Mouse (Mus musculus) stomach, embryonic 16.5 days (tissue): ENCODE results near the gene Cd7. TPM values are rescaled to one million over a fixed set of nuclear protein-coding genes. Genes with fewer than 3 reads are reported as not detected.
A peak's percentile ranks its signal among the peaks of the same experiment; 100 is the strongest.

ENCODE experiments used
- ATAC-seq: fragments of 200-750 bp; cut with Nextera tagmentation; 2 replicates; pipeline ENCODE4 v1.8.0; 2017; ENCODE audit warnings: moderate number of reproducible peaks, moderate TSS enrichment; ENCODE audit not compliant: insufficient read depth, low FRiP score
- H3K27ac ChIP-seq: fragments of 300-500 bp; sonication (generic); 2 replicates; pipeline ENCODE4 v1.5.1; 2014; ENCODE audit warnings: low read length
- H3K27me3 ChIP-seq: fragments of 300-500 bp; sonication (generic); 2 replicates; pipeline ENCODE4 v1.6.1; 2014; ENCODE audit warnings: low read length, control low read depth, mixed read lengths; ENCODE audit not compliant: control insufficient read depth, insufficient read depth
- H3K36me3 ChIP-seq: fragments of 300-500 bp; sonication (generic); 2 replicates; pipeline ENCODE4 v1.6.1; 2014; ENCODE audit warnings: low read length; ENCODE audit not compliant: control insufficient read depth, insufficient read depth
- H3K4me1 ChIP-seq: fragments of 300-500 bp; sonication (generic); 2 replicates; pipeline ENCODE4 v1.6.1; 2014; ENCODE audit warnings: low read length, control low read depth, mixed read lengths; ENCODE audit not compliant: control insufficient read depth, insufficient read depth
- H3K4me2 ChIP-seq: fragments of 300-500 bp; sonication (generic); 2 replicates; pipeline ENCODE4 v1.6.1; 2014; ENCODE audit warnings: low read depth, low read length, mixed read lengths
- H3K4me3 ChIP-seq: fragments of 300-500 bp; sonication (generic); replicated peaks from 2 replicates; pipeline ENCODE4 v1.5.1; 2014; ENCODE audit warnings: mild to moderate bottlenecking, low read length
- H3K9ac ChIP-seq: fragments of 300-500 bp; sonication (generic); 2 replicates; pipeline ENCODE4 v1.6.1; 2014; ENCODE audit warnings: low read length
- H3K9me3 ChIP-seq: fragments of 300-500 bp; sonication (generic); replicated peaks from 2 replicates; pipeline ENCODE4 v1.6.1; 2016; ENCODE audit warnings: low read length, control low read depth; ENCODE audit not compliant: control insufficient read depth
- WGBS: fragments of 180-500 bp; shearing (Covaris S2); extraction: QIAGEN DNeasy Blood & Tissue Kit; methylation state at CpG from one replicate; pipeline ENCODE4 v1.1.7; 2014; 5-methylcytosine and 5-hydroxymethylcytosine counted together
- polyA plus RNA-seq: library from polyadenylated mRNA; unstranded; fragments of >200 nt; fragmentation: Nextera tagmentation; extraction: Ambion mirVana; gene quantifications from 2 replicates; pipeline ENCODE4 v1.2.1, GENCODE M21; 2015

The Cd7 gene
- polyA plus RNA-seq, 1 experiment from 2014 or later, result 2.2 TPM

DNA sequence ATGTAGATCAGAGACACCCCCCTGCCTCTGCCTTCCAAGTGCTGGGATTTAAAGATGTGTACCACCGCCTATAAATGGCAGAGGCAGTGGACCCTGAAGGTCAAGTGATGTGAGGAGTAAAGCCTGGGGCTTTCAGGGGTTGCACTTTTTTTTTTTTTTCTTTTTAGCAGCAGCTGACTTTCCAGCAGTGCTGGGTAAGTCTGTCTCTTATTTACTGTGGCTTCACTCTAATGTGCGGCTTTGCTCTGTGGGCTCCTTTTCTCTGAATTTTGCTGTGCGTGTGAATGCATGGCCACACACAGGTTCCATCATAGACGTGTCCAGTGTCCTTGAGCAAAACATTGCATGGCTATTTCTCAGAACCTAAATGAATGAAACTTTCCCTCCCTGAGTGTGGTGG is 2.4 kb upstream of the Cd7 start:
- H3K4me1 ChIP-seq, result peaks cover 2% of the 10 kb centered on the region; the same call in 1 of the 2 replicates
- H3K27me3 ChIP-seq, result no peaks in the 10 kb centered on the region
- H3K27ac ChIP-seq, result no peak overlapping the region
- no peaks in the 10 kb centered on the region for H3K9me3 ChIP-seq
- no peak for ATAC-seq
- WGBS, result 66% methylated on average over 4 of the region's 4 CpGs
- H3K9ac ChIP-seq, result no peak overlapping the region
- no peak overlapping the region for H3K4me3 ChIP-seq
- H3K36me3 ChIP-seq, result no peaks in the 10 kb centered on the region
- no peak overlapping the region for H3K4me2 ChIP-seq

DNA sequence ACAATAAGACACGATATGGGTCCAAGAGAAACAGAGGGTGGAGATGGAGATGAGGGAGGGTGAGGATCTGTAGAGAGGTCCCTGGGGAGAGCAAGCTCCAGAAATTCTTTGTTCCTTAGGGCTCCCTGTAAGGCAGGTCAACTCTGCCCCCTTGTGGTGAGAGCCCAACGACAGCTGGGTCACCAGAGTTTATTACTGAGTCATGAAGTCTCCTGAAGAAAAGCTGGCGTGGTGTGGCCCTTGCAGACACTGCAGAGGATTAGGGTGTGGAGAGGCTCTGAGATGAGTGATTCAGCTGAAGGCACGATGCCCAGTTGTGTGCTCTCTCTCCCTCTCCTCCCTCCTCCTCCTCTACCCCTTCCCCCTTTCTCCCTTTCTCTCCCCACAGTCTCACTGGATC is 2.0 kb upstream of the Cd7 start:
- ATAC-seq, result peak; percentile 81; the same call in 1 of the 2 replicates
- no peak overlapping the region for H3K4me2 ChIP-seq
- 1% methylated on average over 4 of the region's 4 CpGs for WGBS
- H3K27me3 ChIP-seq, result no peaks in the 10 kb centered on the region
- H3K4me1 ChIP-seq, result peaks cover 2% of the 10 kb centered on the region; the same call in 1 of the 2 replicates
- H3K4me3 ChIP-seq, result no peak overlapping the region
- no peak overlapping the region for H3K9ac ChIP-seq
- H3K9me3 ChIP-seq, result no peaks in the 10 kb centered on the region
- H3K27ac ChIP-seq, result no peak overlapping the region
- H3K36me3 ChIP-seq, result no peaks in the 10 kb centered on the region

DNA sequence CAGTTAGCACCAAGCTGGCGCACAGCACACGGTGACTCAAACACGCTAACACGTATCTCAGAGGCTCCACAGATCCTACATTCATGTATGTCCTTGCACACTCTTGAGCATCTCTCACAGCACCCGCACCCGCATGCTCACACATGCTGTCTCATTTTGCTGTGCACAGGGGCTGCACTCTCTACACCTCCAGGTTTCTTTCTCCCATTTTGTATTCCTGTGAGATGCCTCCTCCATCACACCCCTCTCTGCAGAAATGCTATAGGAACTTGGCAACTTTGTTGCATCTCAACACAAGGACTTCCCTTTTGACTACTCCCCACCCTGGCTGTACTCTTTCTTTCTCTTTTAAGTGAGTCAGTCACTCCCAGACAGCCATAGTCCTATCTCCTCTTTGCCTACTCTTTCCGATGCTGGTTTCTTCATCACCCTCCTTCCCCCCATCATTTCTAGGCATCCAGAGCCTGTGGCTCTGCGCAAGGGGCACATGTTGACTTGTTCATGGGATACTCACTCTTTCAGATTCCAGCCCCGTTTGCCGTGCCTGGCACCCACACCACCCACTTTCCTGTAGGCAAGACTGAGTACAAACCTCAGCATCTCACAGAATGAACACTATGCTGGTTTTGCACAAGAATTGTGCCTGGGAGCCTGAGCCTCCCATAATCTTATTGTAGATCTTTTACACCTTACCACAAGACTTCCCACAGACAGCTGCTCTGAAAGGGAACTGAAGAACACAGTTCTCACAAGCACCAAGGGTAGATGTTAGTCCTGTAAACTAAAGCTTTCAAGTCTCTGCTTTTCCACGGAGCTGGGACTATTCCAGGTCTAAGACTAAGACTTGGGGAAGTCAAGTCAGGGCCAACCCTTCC is 615 bp downstream of the Cd7 start:
- 84% methylated on average over 11 of the region's 11 CpGs for WGBS

DNA sequence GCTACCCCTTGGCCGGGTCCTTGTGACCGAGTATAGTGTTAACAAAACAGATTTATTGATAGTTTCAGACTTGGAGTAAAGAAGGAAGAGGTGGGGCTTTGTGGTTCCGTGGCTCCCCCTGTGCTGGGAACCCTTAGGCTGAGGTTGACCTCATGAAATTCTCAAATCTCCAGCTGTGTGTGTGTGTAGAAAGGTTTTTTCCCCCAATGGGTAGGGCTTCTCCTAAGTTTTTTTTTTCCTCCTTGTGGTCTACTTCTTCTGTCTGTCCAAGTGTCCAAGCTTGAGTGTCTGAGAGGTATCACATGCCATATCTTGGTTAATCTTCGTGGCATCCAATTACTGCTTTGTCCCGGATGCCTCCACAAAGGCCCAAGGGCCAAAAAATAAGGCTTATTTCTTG is 6.1 kb downstream of the Cd7 start:
- Histone ChIP-seq H3K9ac (no peak overlapping the region), H3K36me3 (no peaks in the 10 kb centered on the region), H3K4me1 (no peaks in the 10 kb centered on the region), H3K4me3 (no peak overlapping the region), H3K4me2 (no peak overlapping the region), H3K27ac (no peak overlapping the region), H3K27me3 (no peaks in the 10 kb centered on the region), H3K9me3 (no peaks in the 10 kb centered on the region)
- 72% methylated on average over 5 of the region's 5 CpGs for WGBS
- ATAC-seq, result no peak

More for the DNA sequence above, 615 bp downstream of the Cd7 start:
- Histone ChIP-seq H3K4me3 (no peak overlapping the region), H3K27ac (no peak overlapping the region), H3K4me2 (no peak overlapping the region), H3K9ac (no peak overlapping the region), H3K27me3 (no peaks in the 10 kb centered on the region), H3K4me1 (peaks cover 2% of the 10 kb centered on the region; the same call in 1 of the 2 replicates), H3K36me3 (no peaks in the 10 kb centered on the region), H3K9me3 (no peaks in the 10 kb centered on the region)
- ATAC-seq, result no peak

DNA sequence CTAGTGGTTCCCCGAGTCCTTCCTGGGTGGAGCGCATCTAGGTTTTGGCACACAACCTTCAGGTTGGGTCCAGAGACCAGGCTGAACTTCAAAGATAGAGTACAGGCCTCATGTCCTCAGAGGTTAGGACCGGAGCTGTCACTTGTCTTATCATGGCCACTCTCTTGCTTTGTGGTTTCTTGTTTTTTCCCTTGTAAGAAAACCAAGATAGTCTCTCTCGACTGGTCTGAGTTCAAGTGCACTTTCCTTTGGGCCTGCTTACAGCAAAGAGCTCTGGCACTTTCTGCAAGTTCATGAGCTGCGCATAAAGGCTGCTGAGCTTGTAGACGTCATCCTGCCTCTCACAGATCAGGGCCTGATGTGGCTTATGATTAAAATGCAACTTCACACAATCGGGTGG is 12.0 kb downstream of the Cd7 start:
- 81% methylated on average over 7 of the region's 7 CpGs for WGBS
- no peak overlapping the region for H3K4me3 ChIP-seq
- ATAC-seq, result no peak
- no peaks in the 10 kb centered on the region for H3K4me1 ChIP-seq
- H3K27ac ChIP-seq, result no peak overlapping the region
- no peaks in the 10 kb centered on the region for H3K9me3 ChIP-seq
- H3K27me3 ChIP-seq, result no peaks in the 10 kb centered on the region
- no peak overlapping the region for H3K4me2 ChIP-seq
- no peak overlapping the region for H3K9ac ChIP-seq
- no peaks in the 10 kb centered on the region for H3K36me3 ChIP-seq

DNA sequence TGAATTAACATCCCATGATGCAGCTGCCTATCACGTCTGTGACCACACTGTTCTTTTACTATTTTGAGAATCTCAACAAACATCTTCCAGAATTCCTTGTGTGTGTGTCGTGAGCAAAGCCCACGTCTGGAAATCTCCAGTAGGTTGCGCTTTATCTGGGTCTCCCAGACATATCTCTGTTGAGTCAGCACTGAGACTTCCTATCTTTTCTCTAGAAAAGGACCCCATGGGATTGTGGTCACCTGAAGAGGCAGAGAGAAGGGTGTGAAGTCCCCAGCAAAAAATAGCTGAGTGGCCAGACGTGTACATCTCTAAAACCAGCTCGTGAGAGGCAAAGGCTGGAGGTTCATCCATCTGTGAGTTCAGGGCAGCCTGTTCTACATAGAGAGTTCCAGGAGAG is 15.1 kb downstream of the Cd7 start:
- H3K4me1 ChIP-seq, result no peaks in the 10 kb centered on the region
- H3K9me3 ChIP-seq, result no peaks in the 10 kb centered on the region
- H3K4me3 ChIP-seq, result no peak overlapping the region
- no peak overlapping the region for H3K9ac ChIP-seq
- no peak overlapping the region for H3K27ac ChIP-seq
- no peaks in the 10 kb centered on the region for H3K27me3 ChIP-seq
- no peak for ATAC-seq
- H3K36me3 ChIP-seq, result no peaks in the 10 kb centered on the region
- WGBS, result 61% methylated on average over 6 of the region's 6 CpGs
- no peak overlapping the region for H3K4me2 ChIP-seq

DNA sequence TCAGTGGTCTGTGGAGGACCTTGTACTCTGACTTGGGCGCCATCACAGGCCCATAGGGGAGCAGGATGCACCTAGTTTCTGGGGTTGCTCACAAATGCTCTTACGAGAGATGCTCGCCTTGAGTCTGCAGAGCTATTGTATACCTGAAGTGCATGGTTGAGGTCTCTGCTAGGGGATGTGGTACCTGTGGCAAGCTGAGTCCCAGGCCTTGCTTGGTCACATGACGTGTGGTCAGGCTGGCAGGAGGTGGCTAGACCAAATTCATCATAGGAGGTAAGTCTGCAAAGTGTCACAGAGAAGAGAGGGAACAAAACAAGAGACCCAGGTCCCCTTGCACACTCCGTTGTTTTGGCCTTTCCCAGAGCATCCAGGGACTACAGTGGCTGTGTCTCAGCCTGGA is 19.7 kb downstream of the Cd7 start:
- no peak overlapping the region for H3K4me2 ChIP-seq
- no peaks in the 10 kb centered on the region for H3K36me3 ChIP-seq
- H3K4me1 ChIP-seq, result no peaks in the 10 kb centered on the region
- no peak overlapping the region for H3K4me3 ChIP-seq
- WGBS, result 82% methylated on average over 5 of the region's 5 CpGs
- no peaks in the 10 kb centered on the region for H3K9me3 ChIP-seq
- H3K27me3 ChIP-seq, result no peaks in the 10 kb centered on the region
- H3K9ac ChIP-seq, result no peak overlapping the region
- no peak for ATAC-seq
- no peak overlapping the region for H3K27ac ChIP-seq

GRCm38 (mm10) chr11:121017703-121018102 is 21.5 kb downstream of the Cd7 start:
- no peak overlapping the region for H3K4me2 ChIP-seq
- no peaks in the 10 kb centered on the region for H3K36me3 ChIP-seq
- no peaks in the 10 kb centered on the region for H3K9me3 ChIP-seq
- no peak overlapping the region for H3K9ac ChIP-seq
- ATAC-seq, result peak; percentile 76; the same call in 1 of the 2 replicates
- 46% methylated on average over 3 of the region's 3 CpGs for WGBS
- H3K4me3 ChIP-seq, result no peak overlapping the region
- no peaks in the 10 kb centered on the region for H3K4me1 ChIP-seq
- no peaks in the 10 kb centered on the region for H3K27me3 ChIP-seq
- no peak overlapping the region for H3K27ac ChIP-seq

- Histone ChIP-seq H3K36me3 (no peaks in the 10 kb centered on the region), H3K4me3 (no peak overlapping the region), H3K27ac (no peak overlapping the region), H3K27me3 (no peaks in the 10 kb centered on the region), H3K9me3 (no peaks in the 10 kb centered on the region), H3K4me1 (no peaks in the 10 kb centered on the region), H3K4me2 (no peak overlapping the region), H3K9ac (no peak overlapping the region)
- 42% methylated on average over 6 of the region's 6 CpGs for WGBS
- ATAC-seq, result no peak
Measured at GRCm38 (mm10) chr11:121015472-121015871, 23.7 kb downstream of the Cd7 start.
